Mouse (Mus musculus) stomach, postnatal 0 days (tissue): Measurements from ENCODE around the gene Pon3. TPM values are rescaled to one million over a fixed set of nuclear protein-coding genes. Genes with fewer than 3 reads are reported as not detected.

ENCODE experiments used
- ATAC-seq: fragments of 200-750 bp; cut with Nextera tagmentation; 2 replicates; pipeline ENCODE4 v1.8.0; 2017; ENCODE audit not compliant: low FRiP score, low TSS enrichment
- DNase-seq: peaks from one replicate; pipeline ENCODE4 v3.0.0-alpha.2; 2016; ENCODE audit warnings: low spot score
- H3K27ac ChIP-seq: fragments of 300-500 bp; sonication (generic); replicated peaks from 2 replicates; pipeline ENCODE4 v1.5.1; 2014; ENCODE audit warnings: mild to moderate bottlenecking, control low read depth
- H3K27me3 ChIP-seq: fragments of 300-500 bp; sonication (generic); 2 replicates; pipeline ENCODE4 v1.6.1; 2014; ENCODE audit warnings: low read length; ENCODE audit not compliant: control insufficient read depth, insufficient read depth
- H3K36me3 ChIP-seq: fragments of 300-500 bp; sonication (generic); 2 replicates; pipeline ENCODE4 v1.6.1; 2014; ENCODE audit warnings: low read length, mixed read lengths; ENCODE audit not compliant: control insufficient read depth, insufficient read depth
- H3K4me1 ChIP-seq: fragments of 300-500 bp; sonication (generic); replicated peaks from 2 replicates; pipeline ENCODE4 v1.6.1; 2014; ENCODE audit warnings: antibody characterized with exemption; ENCODE audit not compliant: control insufficient read depth, insufficient read depth
- H3K4me2 ChIP-seq: fragments of 300-500 bp; sonication (generic); replicated peaks from 2 replicates; pipeline ENCODE4 v1.6.1; 2014; ENCODE audit warnings: low read depth, mild to moderate bottlenecking, control low read depth, moderate library complexity
- H3K4me3 ChIP-seq: fragments of 300-500 bp; sonication (generic); 2 replicates; pipeline ENCODE4 v1.5.1; 2014; ENCODE audit warnings: low read depth, low read length, control low read depth
- H3K9ac ChIP-seq: fragments of 300-500 bp; sonication (generic); 2 replicates; pipeline ENCODE4 v1.6.1; 2014; ENCODE audit warnings: mild to moderate bottlenecking, low read length, control low read depth, mixed read lengths
- H3K9me3 ChIP-seq: fragments of 300-500 bp; sonication (generic); 2 replicates; pipeline ENCODE4 v1.6.1; 2016; ENCODE audit warnings: low read length; ENCODE audit not compliant: control insufficient read depth
- CTCF ChIP-seq: IDR thresholded peaks from 2 replicates; pipeline ENCODE4 v1.5.1; 2016; ENCODE audit warnings: antibody characterized with exemption, low read depth, mild to moderate bottlenecking, moderate library complexity
- EP300 ChIP-seq: optimal IDR thresholded peaks from 2 replicates; pipeline ENCODE3; 2016; ENCODE audit warnings: antibody characterized with exemption
- WGBS: fragments of 180-500 bp; shearing (Covaris S2); extraction: QIAGEN DNeasy Blood & Tissue Kit; methylation state at CpG from one replicate; pipeline ENCODE4 v1.1.7; 2014; 5-methylcytosine and 5-hydroxymethylcytosine counted together
- polyA plus RNA-seq: library from polyadenylated mRNA; unstranded; fragments of >200 nt; fragmentation: Nextera tagmentation; extraction: Ambion mirVana; gene quantifications from 2 replicates; pipeline ENCODE4 v1.2.1, GENCODE M21; 2015

Pon3 gene
- polyA plus RNA-seq, 1 experiment from 2014 or later, result 30.2 TPM

GRCm38 (mm10) chr6:5245926-5246325 lies 10.2 kb downstream of the Pon3 start:
- H3K9me3 ChIP-seq, result no peaks in the 10 kb centered on the region
- no peak overlapping the region for H3K9ac ChIP-seq
- DNase-seq (no peak), ATAC-seq (no peak)
- TF ChIP-seq EP300 (no peak), CTCF (no peak)
- H3K4me1 ChIP-seq, result no peaks in the 10 kb centered on the region
- H3K27me3 ChIP-seq, result no peaks in the 10 kb centered on the region
- WGBS, result 92% methylated on average over 6 of the region's 6 CpGs
- H3K4me3 ChIP-seq, result no peak overlapping the region
- no peaks in the 10 kb centered on the region for H3K36me3 ChIP-seq
- H3K4me2 ChIP-seq, result no peak overlapping the region
- no peak overlapping the region for H3K27ac ChIP-seq

DNA sequence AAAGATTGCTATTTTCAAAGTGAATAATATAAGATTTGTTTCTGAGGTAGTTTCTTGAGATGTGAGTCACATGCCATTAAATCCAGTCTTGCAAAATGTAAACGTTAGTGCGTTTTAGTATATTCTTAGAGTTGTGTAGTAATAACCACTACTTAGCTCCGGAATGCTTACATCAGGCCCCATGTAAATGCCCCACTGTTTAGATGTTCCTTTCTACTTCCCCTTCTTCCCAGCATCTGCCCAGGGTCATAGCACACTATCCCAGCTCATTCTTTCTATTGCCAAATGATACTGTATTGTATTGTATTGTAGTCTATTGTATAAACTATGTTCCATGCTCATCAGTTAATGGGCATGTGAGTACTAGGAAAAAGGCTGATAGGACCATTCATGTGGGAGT lies 17.3 kb downstream of the Pon3 start:
- 55% methylated on average over 3 of the region's 3 CpGs for WGBS
- no peaks in the 10 kb centered on the region for H3K36me3 ChIP-seq
- H3K4me2 ChIP-seq, result no peak overlapping the region
- H3K27me3 ChIP-seq, result no peaks in the 10 kb centered on the region
- no peaks in the 10 kb centered on the region for H3K9me3 ChIP-seq
- DNase-seq (no peak), ATAC-seq (no peak)
- H3K27ac ChIP-seq, result no peak overlapping the region
- no peaks in the 10 kb centered on the region for H3K4me1 ChIP-seq
- TF ChIP-seq EP300 (no peak), CTCF (no peak)
- no peak overlapping the region for H3K4me3 ChIP-seq
- H3K9ac ChIP-seq, result no peak overlapping the region

DNA sequence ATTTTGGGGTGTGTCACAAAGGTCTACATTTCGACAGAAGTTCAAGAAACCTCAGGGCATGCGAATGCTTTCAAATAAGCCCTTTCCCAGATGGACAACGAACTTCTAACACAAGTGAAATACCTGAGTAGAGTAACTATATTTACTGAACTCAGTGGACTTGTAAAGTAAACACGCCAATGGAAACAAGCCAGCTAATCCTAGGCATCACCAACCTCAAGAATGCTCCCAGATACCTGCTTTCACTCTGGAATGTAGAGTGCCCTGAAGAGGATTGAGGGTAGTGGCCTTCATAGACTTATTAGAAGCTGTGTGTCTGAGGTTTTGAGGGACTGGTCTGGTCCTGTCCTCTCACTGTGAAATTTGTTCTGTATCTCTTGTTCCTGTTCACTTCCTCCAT lies 18.6 kb downstream of the Pon3 start:
- Histone ChIP-seq H3K9ac (no peak overlapping the region), H3K27ac (no peak overlapping the region), H3K9me3 (no peaks in the 10 kb centered on the region), H3K36me3 (no peaks in the 10 kb centered on the region), H3K4me3 (no peak overlapping the region), H3K4me2 (no peak overlapping the region), H3K4me1 (no peaks in the 10 kb centered on the region), H3K27me3 (no peaks in the 10 kb centered on the region)
- DNase-seq (no peak), ATAC-seq (no peak)
- no peak for TF ChIP-seq EP300
- no peak for TF ChIP-seq CTCF
- 62% methylated on average over 4 of the region's 4 CpGs for WGBS

- no peak overlapping the region for H3K4me3 ChIP-seq
- H3K36me3 ChIP-seq, result no peaks in the 10 kb centered on the region
- no peaks in the 10 kb centered on the region for H3K27me3 ChIP-seq
- no peak overlapping the region for H3K27ac ChIP-seq
- no peak overlapping the region for H3K4me2 ChIP-seq
- TF ChIP-seq EP300 (no peak), CTCF (no peak)
- no peaks in the 10 kb centered on the region for H3K4me1 ChIP-seq
- ATAC-seq (no peak), DNase-seq (no peak)
- WGBS, result 90% methylated on average over 8 of the region's 8 CpGs
- no peaks in the 10 kb centered on the region for H3K9me3 ChIP-seq
- no peak overlapping the region for H3K9ac ChIP-seq
Observed at GRCm38 (mm10) chr6:5236843-5237371, 19.2 kb downstream of the Pon3 start.

GRCm38 (mm10) chr6:5234563-5234962 lies 21.5 kb downstream of the Pon3 start:
- Histone ChIP-seq H3K9ac (no peak overlapping the region), H3K4me2 (no peak overlapping the region), H3K36me3 (no peaks in the 10 kb centered on the region), H3K4me3 (no peak overlapping the region), H3K4me1 (no peaks in the 10 kb centered on the region), H3K27ac (no peak overlapping the region), H3K27me3 (no peaks in the 10 kb centered on the region), H3K9me3 (no peaks in the 10 kb centered on the region)
- TF ChIP-seq EP300 (no peak), CTCF (no peak)
- WGBS, result 63% methylated on average over 3 of the region's 3 CpGs
- DNase-seq, result no peak
- no peak for ATAC-seq

DNA sequence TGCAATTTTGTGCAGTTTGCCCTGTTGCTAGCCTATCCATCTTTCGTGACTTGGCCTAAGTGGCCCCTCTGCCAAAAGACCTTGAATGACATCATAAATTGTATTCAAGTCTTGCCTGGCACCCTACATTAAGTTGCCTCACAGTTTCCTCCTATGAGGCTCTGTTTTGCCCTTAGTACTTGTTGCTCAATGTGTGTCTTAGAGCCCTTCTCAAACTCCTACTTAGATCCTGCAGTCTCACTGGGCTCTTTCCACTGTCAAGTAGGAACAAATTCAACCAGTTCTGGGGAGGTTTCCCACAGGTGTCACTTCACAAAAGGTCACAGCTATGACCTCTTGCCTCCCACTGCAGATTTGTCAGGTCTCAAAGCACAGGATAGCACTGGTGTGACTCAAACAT lies 22.3 kb downstream of the Pon3 start:
- DNase-seq, result no peak
- Histone ChIP-seq H3K9ac (no peak overlapping the region), H3K4me2 (no peak overlapping the region), H3K4me3 (no peak overlapping the region), H3K27ac (no peak overlapping the region), H3K36me3 (no peaks in the 10 kb centered on the region), H3K27me3 (no peaks in the 10 kb centered on the region), H3K9me3 (no peaks in the 10 kb centered on the region), H3K4me1 (no peaks in the 10 kb centered on the region)
- ATAC-seq, result no peak
- TF ChIP-seq EP300, result no peak
- no peak for TF ChIP-seq CTCF
- WGBS, result 94% methylated on average over 1 of the region's 1 CpGs
